Mouse (Mus musculus): ENCODE measurements around the gene Grwd1. TPM values are rescaled to one million over a fixed set of nuclear protein-coding genes. Genes with fewer than 3 reads are reported as not detected.
"Not testable (repeated sequence)": the region's sequence is repeated elsewhere in the genome, so short reads cannot be mapped to it uniquely, and the experiment has no call there.

Grwd1 gene
- 14.9 and 15.5 TPM in 2 replicates for polyA plus RNA-seq (2012; rRNA removed)

GRCm38 (mm10) chr7:45830427-45831127, at the start of gene Grwd1:
Gene Grwd1, minus strand, starts transcription at chr7:45830944.
- DNase-seq, result peak; percentile 85 to 89
- under 1% methylated on average over 35 of the region's 35 CpGs for WGBS
- peak within 1 kb of the TSS; percentile 97 for H3K27ac ChIP-seq (ENCODE audit: insufficient read depth, low read length)
- TF ChIP-seq CTCF (IDR thresholded peaks at IDR 0.05; ENCODE audit: borderline replicate concordance, insufficient read depth, low read depth, low read length), result no peak
- peak; percentile 28; the same call in 1 of the 2 replicates for TF ChIP-seq POLR2A (IDR thresholded peaks at IDR 0.05; ENCODE audit: borderline replicate concordance, insufficient read depth, low read length)
- H3K4me3 ChIP-seq (replicated peaks; ENCODE audit: insufficient read depth, low read depth, low read length), result peak within 1 kb of the TSS; percentile 97
- peaks cover 8% of the 10 kb centered on the region; the same call in 1 of the 2 replicates for H3K27me3 ChIP-seq (ENCODE audit: control insufficient read depth, insufficient read depth, low read length)
- H3K4me1 ChIP-seq (ENCODE audit: control insufficient read depth, insufficient read depth, low read length), result peaks cover 5% of the 10 kb centered on the region

GRCm38 (mm10) chr7:45880531-45880930, 49.8 kb upstream of the Grwd1 start:
- Histone ChIP-seq H3K4me3 (replicated peaks; ENCODE audit: insufficient read depth, low read depth, low read length) (no peak overlapping the region), H3K27me3 (ENCODE audit: control insufficient read depth, insufficient read depth, low read length) (no peaks in the 10 kb centered on the region), H3K4me1 (ENCODE audit: control insufficient read depth, insufficient read depth, low read length) (no peaks in the 10 kb centered on the region), H3K27ac (ENCODE audit: insufficient read depth, low read length) (no peak overlapping the region)
- 97% methylated on average over 4 of the region's 4 CpGs for WGBS
- TF ChIP-seq POLR2A (IDR thresholded peaks at IDR 0.05; ENCODE audit: borderline replicate concordance, insufficient read depth, low read length) (no peak), CTCF (IDR thresholded peaks at IDR 0.05; ENCODE audit: borderline replicate concordance, insufficient read depth, low read depth, low read length) (no peak)
- DNase-seq, result no peak

- not testable (repeated sequence) for H3K4me1 ChIP-seq (ENCODE audit: control insufficient read depth, insufficient read depth, low read length); H3K27ac ChIP-seq (ENCODE audit: insufficient read depth, low read length); DNase-seq; H3K27me3 ChIP-seq (ENCODE audit: control insufficient read depth, insufficient read depth, low read length); H3K4me3 ChIP-seq (replicated peaks; ENCODE audit: insufficient read depth, low read depth, low read length)
- 88% methylated on average over 1 of the region's 1 CpGs for WGBS
Observed at GRCm38 (mm10) chr7:45878278-45878677, 47.5 kb upstream of the Grwd1 start, which contains the start of gene Grin2d. Gene Grin2d, minus strand, starts transcription at chr7:45878378.

GRCm38 (mm10) chr7:45876895-45877294, 46.2 kb upstream of the Grwd1 start:
- Histone ChIP-seq H3K27me3 (ENCODE audit: control insufficient read depth, insufficient read depth, low read length) (no peaks in the 10 kb centered on the region), H3K27ac (ENCODE audit: insufficient read depth, low read length) (no peak overlapping the region), H3K4me3 (replicated peaks; ENCODE audit: insufficient read depth, low read depth, low read length) (no peak overlapping the region), H3K4me1 (ENCODE audit: control insufficient read depth, insufficient read depth, low read length) (peaks cover 4% of the 10 kb centered on the region; the same call in 1 of the 2 replicates)
- 92% methylated on average over 7 of the region's 7 CpGs for WGBS
- no peak for DNase-seq
- TF ChIP-seq POLR2A (IDR thresholded peaks at IDR 0.05; ENCODE audit: borderline replicate concordance, insufficient read depth, low read length), result no peak
- no peak for TF ChIP-seq CTCF (IDR thresholded peaks at IDR 0.05; ENCODE audit: borderline replicate concordance, insufficient read depth, low read depth, low read length)

- no peaks in the 10 kb centered on the region; the same call in 1 of the 2 replicates for H3K27me3 ChIP-seq (ENCODE audit: control insufficient read depth, insufficient read depth, low read length)
- under 1% methylated on average over 28 of the region's 28 CpGs for WGBS
- DNase-seq, result peak; percentile 65 to 78
- H3K4me3 ChIP-seq (replicated peaks; ENCODE audit: insufficient read depth, low read depth, low read length), result peak overlapping the region; percentile 85
- H3K4me1 ChIP-seq (ENCODE audit: control insufficient read depth, insufficient read depth, low read length), result peaks cover 9% of the 10 kb centered on the region; the same call in 1 of the 2 replicates
- peak overlapping the region; percentile 57 for H3K27ac ChIP-seq (ENCODE audit: insufficient read depth, low read length)
- TF ChIP-seq CTCF (IDR thresholded peaks at IDR 0.05; ENCODE audit: borderline replicate concordance, insufficient read depth, low read depth, low read length) (no peak), POLR2A (IDR thresholded peaks at IDR 0.05; ENCODE audit: borderline replicate concordance, insufficient read depth, low read length) (no peak)
Observed at GRCm38 (mm10) chr7:45873061-45873947, 42.6 kb upstream of the Grwd1 start.

GRCm38 (mm10) chr7:45872624-45873023, 41.9 kb upstream of the Grwd1 start, which contains the start of gene Kdelr1:
Gene Kdelr1, plus strand, starts transcription at chr7:45872772.
- TF ChIP-seq POLR2A (IDR thresholded peaks at IDR 0.05; ENCODE audit: borderline replicate concordance, insufficient read depth, low read length) (peak; percentile 62), CTCF (IDR thresholded peaks at IDR 0.05; ENCODE audit: borderline replicate concordance, insufficient read depth, low read depth, low read length) (peak; percentile 93)
- H3K4me1 ChIP-seq (ENCODE audit: control insufficient read depth, insufficient read depth, low read length), result peaks cover 9% of the 10 kb centered on the region; the same call in 1 of the 2 replicates

GRCm38 (mm10) chr7:45870282-45871058, 39.7 kb upstream of the Grwd1 start:
- Histone ChIP-seq H3K4me1 (ENCODE audit: control insufficient read depth, insufficient read depth, low read length) (peaks cover 9% of the 10 kb centered on the region; the same call in 1 of the 2 replicates), H3K4me3 (replicated peaks; ENCODE audit: insufficient read depth, low read depth, low read length) (peak overlapping the region; percentile 45), H3K27ac (ENCODE audit: insufficient read depth, low read length) (peak overlapping the region; percentile 37; the same call in 1 of the 2 replicates), H3K27me3 (ENCODE audit: control insufficient read depth, insufficient read depth, low read length) (no peaks in the 10 kb centered on the region; the same call in 1 of the 2 replicates)
- no peak for DNase-seq
- no peak for TF ChIP-seq POLR2A (IDR thresholded peaks at IDR 0.05; ENCODE audit: borderline replicate concordance, insufficient read depth, low read length)
- 2% methylated on average over 30 of the region's 30 CpGs for WGBS

More at GRCm38 (mm10) chr7:45872624-45873023, 41.9 kb upstream of the Grwd1 start, which contains the start of gene Kdelr1:
- DNase-seq, result peak; percentile 87 to 91
- H3K4me3 ChIP-seq (replicated peaks; ENCODE audit: insufficient read depth, low read depth, low read length), result peak within 1 kb of the TSS; percentile 85
- peak within 1 kb of the TSS; percentile 57 for H3K27ac ChIP-seq (ENCODE audit: insufficient read depth, low read length)
- no peaks in the 10 kb centered on the region; the same call in 1 of the 2 replicates for H3K27me3 ChIP-seq (ENCODE audit: control insufficient read depth, insufficient read depth, low read length)
- WGBS, result under 1% methylated on average over 18 of the region's 18 CpGs

Data from cerebellum, adult 2 months (tissue).